Mouse (Mus musculus) layer of hippocampus, adult 2 months (tissue): Measurements from ENCODE around the gene Erp44. TPM values are rescaled to one million over a fixed set of nuclear protein-coding genes. Genes with fewer than 3 reads are reported as not detected.

ENCODE experiments used
- DNase-seq, 2 experiments: peaks; one replicate each; pipeline ENCODE4 v3.0.0; 2022; ENCODE audit warnings: low spot score in 2 of 2
- H3K27ac ChIP-seq: fragments of 200-600 bp; 2 replicates; pipeline ENCODE4 v1.8.1; 2022
- H3K4me3 ChIP-seq: fragments of 200-600 bp; 2 replicates; pipeline ENCODE4 v1.8.1; 2022; ENCODE audit warnings: mild to moderate bottlenecking
- CTCF ChIP-seq: fragments of 200-600 bp; conservative IDR thresholded peaks from 2 replicates; pipeline ENCODE4 v1.8.1; 2022; ENCODE audit warnings: antibody characterized with exemption, mild to moderate bottlenecking, moderate library complexity
- total RNA-seq, 2 experiments: library from RNA; stranded (reverse); gene quantifications; 2 replicates each; pipeline ENCODE4 v1.2.3; 2021

The Erp44 gene
- total RNA-seq, 2 experiments from 2014 or later: 36.0 to 41.3 TPM

- Histone ChIP-seq H3K4me3 (no peak overlapping the region), H3K27ac (no peak overlapping the region)
- TF ChIP-seq CTCF: no peak
- DNase-seq: no peak
These were observed 6.1 kb downstream of the Erp44 start for GRCm38 (mm10) chr4:48273119-48273829.

- Histone ChIP-seq H3K4me3 (no peak overlapping the region), H3K27ac (no peak overlapping the region)
- no peak for TF ChIP-seq CTCF
These were observed 7.5 kb downstream of the Erp44 start for GRCm38 (mm10) chr4:48271838-48272237.

GRCm38 (mm10) chr4:48270532-48270931, 8.8 kb downstream of the Erp44 start:
- no peak for TF ChIP-seq CTCF
- H3K4me3 ChIP-seq: no peak overlapping the region
- no peak for DNase-seq
- no peak overlapping the region for H3K27ac ChIP-seq

More at GRCm38 (mm10) chr4:48271838-48272237, 7.5 kb downstream of the Erp44 start:
- DNase-seq: no peak

GRCm38 (mm10) chr4:48268127-48268526, 11.2 kb downstream of the Erp44 start:
- DNase-seq: no peak
- no peak for TF ChIP-seq CTCF
- Histone ChIP-seq H3K27ac (no peak overlapping the region), H3K4me3 (no peak overlapping the region)

GRCm38 (mm10) chr4:48267683-48268082, 11.7 kb downstream of the Erp44 start:
- DNase-seq: no peak
- H3K4me3 ChIP-seq: no peak overlapping the region
- no peak overlapping the region for H3K27ac ChIP-seq
- TF ChIP-seq CTCF: no peak

- H3K27ac ChIP-seq: no peak overlapping the region
- no peak overlapping the region for H3K4me3 ChIP-seq
- no peak for TF ChIP-seq CTCF
- no peak for DNase-seq
These were observed 21.3 kb downstream of the Erp44 start for GRCm38 (mm10) chr4:48258045-48258444.

GRCm38 (mm10) chr4:48253266-48253665, 26.1 kb downstream of the Erp44 start:
- no peak for TF ChIP-seq CTCF
- no peak overlapping the region for H3K4me3 ChIP-seq

GRCm38 (mm10) chr4:48244280-48244679, 35.1 kb downstream of the Erp44 start:
- H3K4me3 ChIP-seq: no peak overlapping the region
- no peak for DNase-seq
- no peak overlapping the region for H3K27ac ChIP-seq
- TF ChIP-seq CTCF: no peak

More at GRCm38 (mm10) chr4:48253266-48253665, 26.1 kb downstream of the Erp44 start:
- H3K27ac ChIP-seq: no peak overlapping the region
- DNase-seq: no peak

GRCm38 (mm10) chr4:48243737-48244136, 35.6 kb downstream of the Erp44 start:
- Histone ChIP-seq H3K27ac (no peak overlapping the region), H3K4me3 (no peak overlapping the region)
- no peak for TF ChIP-seq CTCF
- DNase-seq: no peak

- no peak overlapping the region for H3K4me3 ChIP-seq
- DNase-seq: no peak
- no peak for TF ChIP-seq CTCF
- H3K27ac ChIP-seq: no peak overlapping the region
These were observed 36.9 kb downstream of the Erp44 start for GRCm38 (mm10) chr4:48242482-48242881.

GRCm38 (mm10) chr4:48239046-48239445, 40.3 kb downstream of the Erp44 start:
- H3K27ac ChIP-seq: no peak overlapping the region
- TF ChIP-seq CTCF: no peak
- DNase-seq: no peak
- no peak overlapping the region for H3K4me3 ChIP-seq

- no peak for TF ChIP-seq CTCF
- no peak for DNase-seq
These were observed 42.6 kb downstream of the Erp44 start for GRCm38 (mm10) chr4:48236721-48237120.

GRCm38 (mm10) chr4:48226800-48227199, 52.6 kb downstream of the Erp44 start:
- H3K27ac ChIP-seq: no peak overlapping the region
- no peak for DNase-seq
- no peak for TF ChIP-seq CTCF
- H3K4me3 ChIP-seq: no peak overlapping the region

More at GRCm38 (mm10) chr4:48236721-48237120, 42.6 kb downstream of the Erp44 start:
- Histone ChIP-seq H3K27ac (no peak overlapping the region), H3K4me3 (no peak overlapping the region)

GRCm38 (mm10) chr4:48225604-48226003, 53.8 kb downstream of the Erp44 start:
- TF ChIP-seq CTCF: no peak
- Histone ChIP-seq H3K27ac (no peak overlapping the region), H3K4me3 (no peak overlapping the region)
- DNase-seq: no peak
